ENCODE assay signal across 18 mouse cellular contexts in the genomic region with DNA sequence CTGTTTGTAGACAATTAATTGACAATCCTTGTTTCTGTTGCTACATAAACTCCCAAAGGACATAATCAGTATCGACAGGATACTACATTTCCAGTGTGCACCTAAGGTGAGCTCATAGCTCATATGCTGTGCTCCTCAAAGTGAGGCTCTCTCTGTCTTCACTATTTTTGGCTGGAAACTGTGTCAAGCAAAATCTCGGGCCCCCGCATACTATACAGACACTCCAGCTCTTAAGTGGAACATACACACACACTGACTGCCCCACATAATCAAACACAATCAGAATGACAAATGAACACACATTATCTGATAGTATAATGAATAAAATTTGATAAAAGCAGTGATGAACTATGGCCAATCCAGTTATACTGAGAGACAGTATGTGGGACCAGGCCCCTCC. TPM values are rescaled to one million over a fixed set of nuclear protein-coding genes. Genes with fewer than 3 reads are reported as not detected.
DNase-seq lines count a peak whose midpoint lies in the region.
"Not testable (repeated sequence)": the region's sequence is repeated elsewhere in the genome, so short reads cannot be mapped to it uniquely, and the experiment has no call there.
"Had no signal": no experiment of that assay in that cellular context is flagged by ENCODE, and none has a peak within 500 bp of the region (broad histone marks: within the 10 kb centered on the region; RNA-seq: fewer than 3 reads in every experiment).

No protein-coding gene starts in this region.

- peak; percentile 18 for DNase-seq in brain, adult 2 months (ENCODE audit: low read depth, low spot score)
- DNase-seq in gastrocnemius, postnatal 25 days = peak; percentile 11
- DNase-seq in kidney, postnatal 10 days = peak; percentile 8
- DNase-seq in left cerebral cortex, postnatal 14 days (ENCODE audit: low spot score in 2 of 2) = peak; percentile 75 to 84
- DNase-seq in retina, postnatal 1 day = peak; percentile 0
- DNase-seq in right cerebral cortex, postnatal 25 days = peak; percentile 31
- peak; percentile 37 to 83 for DNase-seq in urinary bladder, postnatal 4 days (ENCODE audit: low spot score in 2 of 2)

- intact Hi-C loops in left cerebral cortex, postnatal 14 days (cut with DNase I) = not testable (repeated sequence)

RNA-seq across cellular contexts. Expression of a gene that starts 3.8 kb away (rescaled TPM):
- not detected for total RNA-seq in gastrocnemius, postnatal 25 days (2021)
- not detected for total RNA-seq in left cerebral cortex, postnatal 14 days (2021)
- total RNA-seq: adrenal gland, postnatal 10 days; gastrocnemius, postnatal 10 days; granulocyte monocyte progenitor cell, adult 5-6 weeks; heart, postnatal 4 days; layer of hippocampus, adult 2 months; layer of hippocampus, postnatal 14 days; megakaryocyte, adult 5-6 weeks; neutrophil, adult 5-6 weeks had no signal

RNA-seq across cellular contexts. Expression of a gene that starts 15.0 kb away (rescaled TPM):
- total RNA-seq in gastrocnemius, postnatal 25 days (2021) = not detected
- total RNA-seq in left cerebral cortex, postnatal 14 days (2021) = not detected
- total RNA-seq: adrenal gland, postnatal 10 days; CH12.LX; G1E; gastrocnemius, postnatal 10 days; granulocyte monocyte progenitor cell, adult 5-6 weeks; heart, postnatal 4 days; layer of hippocampus, adult 2 months; layer of hippocampus, postnatal 14 days; left cerebral cortex, adult 8-10 months; megakaryocyte, adult 5-6 weeks; neutrophil, adult 5-6 weeks had no signal

RNA-seq across cellular contexts. Expression of a gene that starts 20.2 kb away (rescaled TPM):
- not detected for total RNA-seq in gastrocnemius, postnatal 25 days (2021)
- under 1 TPM; 0.29 to 0.34 TPM for total RNA-seq in left cerebral cortex, postnatal 14 days (2021)
- total RNA-seq: gastrocnemius, postnatal 10 days; granulocyte monocyte progenitor cell, adult 5-6 weeks; heart, postnatal 4 days; layer of hippocampus, adult 2 months; megakaryocyte, adult 5-6 weeks; neutrophil, adult 5-6 weeks had no signal

RNA-seq across cellular contexts. Expression of a gene that starts 43.6 kb away (rescaled TPM):
- not detected for total RNA-seq in gastrocnemius, postnatal 25 days (2021)
- not detected for total RNA-seq in left cerebral cortex, postnatal 14 days (2021)
- total RNA-seq: adrenal gland, postnatal 10 days; CH12.LX; G1E; gastrocnemius, postnatal 10 days; granulocyte monocyte progenitor cell, adult 5-6 weeks; heart, postnatal 4 days; layer of hippocampus, adult 2 months; layer of hippocampus, postnatal 14 days; left cerebral cortex, adult 8-10 months; megakaryocyte, adult 5-6 weeks; neutrophil, adult 5-6 weeks had no signal

Comparison
In these comparisons a context has a peak if more than half of its experiments do, and no peak if none do; other contexts are left out.
1. Peak in every context shown above with its lines: DNase-seq.
2. DNase-seq: peak in every context shown above with its lines; median percentile 80 in left cerebral cortex, postnatal 14 days; 60 in urinary bladder, postnatal 4 days; 31 in right cerebral cortex, postnatal 25 days; 18 in brain, adult 2 months; 11 in gastrocnemius, postnatal 25 days; 8 in kidney, postnatal 10 days; 0 in retina, postnatal 1 day.